21 mouse cellular contexts compared by ENCODE assay signal in genomic region chr16:87039861-87040260, GRCm38 (mm10).
"Had no signal": no experiment of that assay in that cellular context is flagged by ENCODE, and none has a peak within 500 bp of the region (broad histone marks: within the 10 kb centered on the region; RNA-seq: fewer than 3 reads in every experiment).

No protein-coding gene starts in this region.

- DNase-seq: kidney, postnatal 10 days; kidney, postnatal 36 days; layer of hippocampus, postnatal 36 days; left cerebral cortex, postnatal 4 days; liver, postnatal 0 days; lung, embryonic 14.5 days; right cerebral cortex, adult 18-20 months; right cerebral cortex, postnatal 14 days; right cerebral cortex, postnatal 4 days; thymus, adult 18-20 months; thymus, postnatal 36 days had no signal

- H3K4me3 ChIP-seq: limb, embryonic 12.5 days; limb, embryonic 15.5 days; midbrain, embryonic 12.5 days; midbrain, embryonic 15.5 days; neural tube, embryonic 12.5 days; neural tube, embryonic 15.5 days had no signal

- H3K27me3 ChIP-seq: limb, embryonic 12.5 days; limb, embryonic 15.5 days; midbrain, embryonic 12.5 days; midbrain, embryonic 15.5 days; neural tube, embryonic 12.5 days; neural tube, embryonic 15.5 days had no signal

- H3K27ac ChIP-seq: limb, embryonic 12.5 days; limb, embryonic 15.5 days; liver, embryonic 14.5 days; macrophage; midbrain, embryonic 12.5 days; midbrain, embryonic 15.5 days; neural tube, embryonic 12.5 days; neural tube, embryonic 15.5 days had no signal

- H3K9ac ChIP-seq: limb, embryonic 12.5 days; limb, embryonic 15.5 days; liver, embryonic 14.5 days; liver, postnatal 0 days; lung, embryonic 14.5 days; midbrain, embryonic 12.5 days; midbrain, embryonic 15.5 days; neural tube, embryonic 12.5 days; neural tube, embryonic 15.5 days had no signal

- ATAC-seq: liver, postnatal 0 days; lung, postnatal 0 days; midbrain, embryonic 15.5 days had no signal

- H3K36me3 ChIP-seq: limb, embryonic 12.5 days; limb, embryonic 15.5 days; midbrain, embryonic 12.5 days; midbrain, embryonic 15.5 days; neural tube, embryonic 12.5 days; neural tube, embryonic 15.5 days had no signal

- H3K4me2 ChIP-seq: limb, embryonic 12.5 days; limb, embryonic 15.5 days; liver, embryonic 11.5 days; lung, embryonic 14.5 days; midbrain, embryonic 12.5 days; midbrain, embryonic 15.5 days; neural tube, embryonic 12.5 days; neural tube, embryonic 15.5 days had no signal

- H3K9me3 ChIP-seq: limb, embryonic 12.5 days; limb, embryonic 15.5 days; midbrain, embryonic 12.5 days; midbrain, embryonic 15.5 days; neural tube, embryonic 12.5 days; neural tube, embryonic 15.5 days had no signal

- H3K4me1 ChIP-seq: limb, embryonic 12.5 days; limb, embryonic 15.5 days; midbrain, embryonic 12.5 days; midbrain, embryonic 15.5 days; neural tube, embryonic 12.5 days; neural tube, embryonic 15.5 days had no signal
